In the genomic region with DNA sequence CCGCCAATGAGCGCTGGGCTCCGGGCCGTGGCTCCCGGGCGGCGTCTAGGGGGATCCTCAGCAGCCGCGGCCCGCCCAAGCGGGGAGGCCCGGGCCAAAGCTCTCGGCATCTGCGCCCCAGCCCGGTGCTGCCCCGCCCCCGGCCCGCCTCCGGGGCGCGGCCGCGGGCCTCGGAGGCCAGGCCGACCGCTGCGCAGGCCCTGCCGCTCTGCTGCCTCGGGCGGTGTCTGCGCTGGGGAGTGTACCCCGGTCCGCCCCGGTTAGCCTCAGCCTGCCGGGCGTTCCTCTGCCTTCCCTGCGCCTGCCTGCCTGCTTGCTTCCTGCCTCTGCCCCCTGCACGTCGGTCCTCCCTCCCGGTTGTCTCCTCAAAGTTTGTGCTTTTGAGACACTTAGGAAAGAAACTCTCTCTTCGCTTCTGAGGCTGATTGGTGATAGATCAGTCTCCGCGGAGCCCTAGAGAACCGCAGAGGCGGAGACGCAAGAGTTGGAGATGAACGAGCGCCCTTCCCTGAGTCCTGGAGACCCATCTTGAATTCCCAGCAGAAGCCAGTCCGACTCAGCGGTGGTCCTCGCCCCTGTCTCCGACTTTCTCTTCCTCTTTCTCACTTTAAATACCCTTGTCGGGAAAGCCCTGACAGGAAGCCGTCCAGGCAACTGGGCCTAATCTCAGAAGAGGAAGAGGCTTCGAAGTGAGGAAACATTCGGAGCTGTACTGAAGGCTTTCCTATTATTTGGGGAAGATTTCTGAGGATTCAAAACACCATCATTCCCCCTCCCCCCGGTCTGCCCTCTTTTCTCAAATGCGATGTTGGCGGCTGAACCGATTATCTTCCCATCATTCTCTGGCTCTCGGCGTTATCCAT, we compare ENCODE assay signal across 8 mouse cellular contexts. TPM values are rescaled to one million over a fixed set of nuclear protein-coding genes. Genes with fewer than 3 reads are reported as not detected.
DNase-seq lines count a peak whose midpoint lies in the region; ATAC-seq and TF ChIP-seq lines count a peak whose summit lies in the region.

No protein-coding gene starts in this region.

- WGBS in forebrain, embryonic 10.5 days: under 1% methylated on average over 41 of the region's 62 CpGs
- under 1% methylated on average over 58 of the region's 62 CpGs for WGBS in heart, embryonic 15.5 days
- under 1% methylated on average over 56 of the region's 62 CpGs for WGBS in liver, embryonic 12.5 days (ENCODE audit: insufficient replicate concordance)
- WGBS in stomach, embryonic 15.5 days: under 1% methylated on average over 50 of the region's 62 CpGs

- TF ChIP-seq CTCF in E14TG2a.4 (conservative IDR thresholded peaks at IDR 0.05; ENCODE audit: low read length): no peak

- H3K36me3 ChIP-seq in E14TG2a.4 (ENCODE audit: insufficient read depth, low read length): peaks cover 3% of the 10 kb centered on the region; the same call in 1 of the 2 replicates
- no peaks in the 10 kb centered on the region for H3K36me3 ChIP-seq in forebrain, embryonic 10.5 days (replicated peaks)
- H3K36me3 ChIP-seq in heart, embryonic 15.5 days: no peaks in the 10 kb centered on the region
- H3K36me3 ChIP-seq in liver, embryonic 12.5 days: no peaks in the 10 kb centered on the region
- no peaks in the 10 kb centered on the region for H3K36me3 ChIP-seq in stomach, embryonic 15.5 days

- peak overlapping the region; percentile 84 for H3K9ac ChIP-seq in heart, embryonic 15.5 days
- peak overlapping the region; percentile 73 for H3K9ac ChIP-seq in liver, embryonic 12.5 days
- H3K9ac ChIP-seq in stomach, embryonic 15.5 days: peak overlapping the region; percentile 53; the same call in 1 of the 2 replicates

- peak overlapping the region; percentile 93 for H3K27ac ChIP-seq in forebrain, embryonic 10.5 days
- peak overlapping the region; percentile 93 for H3K27ac ChIP-seq in heart, embryonic 15.5 days
- peak overlapping the region; percentile 93 for H3K27ac ChIP-seq in liver, embryonic 12.5 days
- H3K27ac ChIP-seq in stomach, embryonic 15.5 days: peak overlapping the region; percentile 95

- H3K4me2 ChIP-seq in heart, embryonic 15.5 days: peak overlapping the region; percentile 79
- peak overlapping the region; percentile 100 for H3K4me2 ChIP-seq in liver, embryonic 12.5 days
- H3K4me2 ChIP-seq in stomach, embryonic 15.5 days: peak overlapping the region; percentile 81

- H3K4me1 ChIP-seq in E14TG2a.4 (replicated peaks; ENCODE audit: low read depth, low read length): peaks cover 52% of the 10 kb centered on the region
- H3K4me1 ChIP-seq in forebrain, embryonic 10.5 days: peaks cover 43% of the 10 kb centered on the region
- H3K4me1 ChIP-seq in heart, embryonic 15.5 days (replicated peaks): peaks cover 20% of the 10 kb centered on the region
- H3K4me1 ChIP-seq in liver, embryonic 12.5 days: peaks cover 35% of the 10 kb centered on the region
- H3K4me1 ChIP-seq in stomach, embryonic 15.5 days: peaks cover 4% of the 10 kb centered on the region; the same call in 1 of the 2 replicates

- H3K27me3 ChIP-seq in E14TG2a.4 (ENCODE audit: insufficient read depth, low read length): no peaks in the 10 kb centered on the region
- H3K27me3 ChIP-seq in forebrain, embryonic 10.5 days (ENCODE audit: poor library complexity, severe bottlenecking): no peaks in the 10 kb centered on the region
- H3K27me3 ChIP-seq in heart, embryonic 15.5 days: no peaks in the 10 kb centered on the region
- H3K27me3 ChIP-seq in liver, embryonic 12.5 days (replicated peaks): peaks cover 8% of the 10 kb centered on the region
- no peaks in the 10 kb centered on the region for H3K27me3 ChIP-seq in stomach, embryonic 15.5 days (replicated peaks)

- ATAC-seq in heart, embryonic 15.5 days (replicated peaks; ENCODE audit: insufficient number of reproducible peaks, insufficient read depth, low FRiP score, low read depth): peak; percentile 98
- ATAC-seq in liver, embryonic 12.5 days: peak; percentile 98
- peak; percentile 99 for ATAC-seq in stomach, embryonic 15.5 days (ENCODE audit: insufficient read depth, low FRiP score, low read depth)

- DNase-seq in c-Kit-positive CD71-negative TER-119-negative erythroid progenitor cells, embryonic 14.5 days (ENCODE audit: low read depth): peak; percentile 63
- peak; percentile 78 for DNase-seq in forebrain, embryonic 10.5 days (ENCODE audit: extremely low spot score, low spot score)
- DNase-seq in kidney, postnatal 14 days: peak; percentile 97
- DNase-seq in naive thymus-derived CD4-positive, alpha-beta T cell, adult 2 months (ENCODE audit: low read depth): peak; percentile 87

- H3K9me3 ChIP-seq in E14TG2a.4 (ENCODE audit: low read length): no peaks in the 10 kb centered on the region
- H3K9me3 ChIP-seq in forebrain, embryonic 10.5 days: no peaks in the 10 kb centered on the region
- H3K9me3 ChIP-seq in heart, embryonic 15.5 days (replicated peaks): no peaks in the 10 kb centered on the region
- H3K9me3 ChIP-seq in liver, embryonic 12.5 days (replicated peaks): no peaks in the 10 kb centered on the region
- no peaks in the 10 kb centered on the region for H3K9me3 ChIP-seq in stomach, embryonic 15.5 days

- peak overlapping the region; percentile 94 for H3K4me3 ChIP-seq in E14TG2a.4 (replicated peaks; ENCODE audit: low read length)
- H3K4me3 ChIP-seq in forebrain, embryonic 10.5 days: peak overlapping the region; percentile 77
- peak overlapping the region; percentile 86 for H3K4me3 ChIP-seq in heart, embryonic 15.5 days
- H3K4me3 ChIP-seq in liver, embryonic 12.5 days: peak overlapping the region; percentile 88
- peak overlapping the region; percentile 73 for H3K4me3 ChIP-seq in stomach, embryonic 15.5 days (replicated peaks)

RNA-seq across cellular contexts. Expression of gene Rnf38, which starts 0.6 kb away (rescaled TPM):
- 34.2 TPM in 2 replicates for polyA plus RNA-seq in forebrain, embryonic 10.5 days (2016; fragmentation: Nextera tagmentation; extraction: Ambion mirVana)
- polyA plus RNA-seq in heart, embryonic 15.5 days (2015; fragmentation: Nextera tagmentation; extraction: Ambion mirVana): 14.1 and 18.8 TPM in 2 replicates
- polyA plus RNA-seq in liver, embryonic 12.5 days (2016; fragmentation: Nextera tagmentation; extraction: Ambion mirVana): 15.3 and 16.7 TPM in 2 replicates
- polyA plus RNA-seq in stomach, embryonic 15.5 days (2015; fragmentation: Nextera tagmentation; extraction: Ambion mirVana): 16.1 and 19.4 TPM in 2 replicates

Comparison
In these comparisons a context has a peak if more than half of its experiments do, and no peak if none do; other contexts are left out.
1. Peak in every context shown above with its lines: DNase-seq, ATAC-seq, H3K4me3 ChIP-seq and H3K27ac ChIP-seq.